Mouse (Mus musculus) adrenal gland, postnatal 0 days (tissue): ENCODE data around the gene Olfr39. TPM values are rescaled to one million over a fixed set of nuclear protein-coding genes. Genes with fewer than 3 reads are reported as not detected.

Source experiments
- polyA plus RNA-seq: library from polyadenylated mRNA; unstranded; fragments of >200 nt; fragmentation: Nextera tagmentation; extraction: Ambion mirVana; gene quantifications from 2 replicates; pipeline ENCODE4 v1.2.1, GENCODE M21; 2015

The Olfr39 gene
- polyA plus RNA-seq, result not detected in 2 replicates

DNA sequence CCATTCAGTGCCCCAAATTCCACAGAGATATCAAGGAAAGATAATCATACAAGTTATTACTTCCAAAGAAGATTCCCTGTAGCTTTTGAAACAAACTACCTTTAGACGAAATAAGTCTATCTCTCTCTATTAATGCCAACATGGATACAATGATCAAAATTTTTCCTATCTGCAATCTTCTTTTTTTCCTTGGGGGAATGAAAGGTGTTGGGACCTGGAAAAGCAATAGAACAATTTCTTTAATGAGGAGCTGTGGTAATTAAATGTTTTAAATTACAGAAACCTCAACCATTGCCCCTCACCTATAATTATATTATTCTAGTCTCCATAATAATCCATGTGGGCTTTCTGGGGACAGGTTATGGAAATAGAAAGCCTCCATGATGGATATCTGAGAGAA, at the start of gene Olfr39:
Olfr39 (plus strand) TSS at position 301 of the 400 bp plus-strand sequence.

DNA sequence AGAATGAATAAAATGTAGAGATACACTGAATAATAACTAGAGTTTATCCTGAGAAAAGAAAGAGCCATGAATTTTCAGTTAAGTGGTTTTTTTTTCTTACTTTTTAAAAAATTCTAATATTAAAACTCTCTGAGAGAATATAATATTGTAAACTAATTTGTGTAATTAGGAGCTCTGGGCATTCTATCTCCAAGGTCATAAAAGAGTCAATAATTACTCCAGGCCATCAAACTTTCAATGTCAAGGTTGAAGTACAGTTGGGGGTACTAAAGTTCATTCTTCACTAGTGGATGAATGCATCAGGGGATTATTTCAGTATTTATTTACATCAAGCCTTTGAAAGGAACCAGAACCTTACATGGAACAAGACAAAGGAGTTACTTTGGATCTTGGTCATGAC, 45.3 kb upstream of the Olfr39 start, which contains the start of gene Olfr872:
Olfr872 (plus strand) TSS at position 301 of the 400 bp plus-strand sequence.

DNA sequence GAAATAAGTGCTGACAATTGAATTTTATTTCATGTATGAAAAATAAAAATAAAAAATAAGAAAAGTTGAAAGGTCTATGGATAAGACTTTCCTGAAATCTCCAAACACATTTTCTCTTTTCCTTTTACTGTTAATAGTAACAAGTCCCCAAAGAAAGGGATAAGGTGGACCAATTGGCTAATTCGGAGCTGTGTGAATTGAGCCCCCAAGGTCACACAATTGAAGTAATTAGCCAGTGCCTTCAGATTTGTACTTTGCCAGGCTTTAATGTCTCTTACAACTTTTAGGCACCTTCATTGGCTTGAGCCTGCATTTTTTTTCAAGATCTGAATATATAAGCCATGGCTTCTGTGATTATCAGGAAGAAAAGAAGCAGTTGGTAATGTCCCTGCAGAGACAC, 16.1 kb downstream of the Olfr39 start, which contains the start of gene Olfr873:
Olfr873 (plus strand) TSS at position 301 of the 400 bp plus-strand sequence.

DNA sequence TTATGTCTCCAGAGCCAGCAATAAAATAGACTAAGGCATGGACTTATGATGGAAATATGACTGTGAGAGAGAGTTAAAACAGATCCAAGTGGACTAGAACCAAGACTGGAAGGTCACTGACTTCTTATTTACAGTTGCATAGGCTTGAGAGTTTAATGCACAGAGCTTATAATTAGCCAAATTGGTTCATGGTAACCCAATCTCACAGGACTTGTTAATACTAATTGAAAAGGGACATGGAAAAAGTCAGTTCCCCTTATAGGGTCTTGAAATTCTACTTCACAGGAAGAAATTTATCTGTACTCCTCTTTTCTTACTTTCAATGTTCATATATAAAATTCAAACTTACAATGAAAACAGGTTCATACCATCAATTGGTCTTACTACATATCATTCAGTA, 53.8 kb downstream of the Olfr39 start, which contains the start of gene Olfr18:
Olfr18 (minus strand) TSS at position 101 of the 400 bp plus-strand sequence.

Other genes with a start within 250 kb of the Olfr39 start
- not detected in 2 replicates for gene Olfr867, start 224.8 kb upstream of the Olfr39 start, polyA plus RNA-seq
- gene Olfr868, start 183.7 kb upstream of the Olfr39 start, polyA plus RNA-seq, result not detected in 2 replicates
- not detected in 2 replicates for gene Olfr869, start 153.3 kb upstream of the Olfr39 start, polyA plus RNA-seq
- not detected in 2 replicates for gene Olfr870, start 108.3 kb upstream of the Olfr39 start, polyA plus RNA-seq
- gene Olfr871, start 70.1 kb upstream of the Olfr39 start, polyA plus RNA-seq, result not detected in 2 replicates
- not detected in 2 replicates for gene Olfr872, start 45.2 kb upstream of the Olfr39 start, polyA plus RNA-seq
- gene Olfr873, start 16.2 kb downstream of the Olfr39 start, polyA plus RNA-seq, result not detected in 2 replicates
- 0.06 TPM in 1 of 2 replicates, not detected in the other for gene Olfr18, start 53.7 kb downstream of the Olfr39 start, polyA plus RNA-seq
- gene Zfp560, start 102.8 kb downstream of the Olfr39 start, polyA plus RNA-seq, result 88.4 and 138 TPM in 2 replicates
- gene Zfp26, start 177.8 kb downstream of the Olfr39 start, polyA plus RNA-seq, result 8.2 and 9.3 TPM in 2 replicates
- gene Zfp426, start 210.4 kb downstream of the Olfr39 start, polyA plus RNA-seq, result 17.0 and 18.4 TPM in 2 replicates
- 31.7 and 34.7 TPM in 2 replicates for gene Zfp266, start 239.1 kb downstream of the Olfr39 start, polyA plus RNA-seq